Mouse (Mus musculus): ENCODE data around the gene Csnk1e. TPM values are rescaled to one million over a fixed set of nuclear protein-coding genes. Genes with fewer than 3 reads are reported as not detected.

Csnk1e gene
- polyA plus RNA-seq (2014; fragmentation: Nextera tagmentation; extraction: Ambion mirVana), result 192 and 213 TPM in 2 replicates

DNA sequence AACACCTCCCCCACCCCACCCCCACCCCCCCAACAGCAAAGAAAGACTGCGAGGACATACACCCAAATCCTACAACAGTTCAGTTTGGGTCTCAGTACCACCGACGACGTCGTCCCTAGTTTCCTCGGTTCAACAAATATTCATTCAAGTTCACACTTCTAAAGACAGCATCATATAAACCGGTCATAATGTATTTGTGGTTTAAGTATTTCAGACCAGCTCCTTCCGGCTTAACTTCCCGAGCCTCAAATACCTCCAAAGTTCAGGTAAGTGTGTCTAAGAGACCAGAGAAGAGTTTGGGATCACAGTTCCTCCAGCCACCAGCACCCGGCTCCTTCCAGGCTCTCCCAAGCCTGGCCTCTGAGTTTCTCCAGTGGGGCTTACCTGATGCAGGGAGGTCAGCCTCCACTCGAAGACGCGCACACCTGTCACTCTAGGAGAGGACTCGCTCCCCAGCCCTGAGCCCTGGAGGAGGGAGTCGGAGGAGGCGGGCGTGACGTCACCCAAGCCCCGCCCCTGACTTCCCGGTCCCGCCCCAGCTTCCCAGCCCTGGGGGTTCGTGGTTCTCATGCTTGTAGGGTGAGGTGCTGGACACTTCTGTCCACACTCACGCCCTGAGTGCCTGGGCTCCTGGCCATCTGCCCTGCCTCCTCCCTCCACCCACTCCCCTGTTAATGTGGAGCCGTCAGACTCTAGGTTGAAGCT, at the start of gene Csnk1e:
Gene Csnk1e, minus strand, starts transcription at position 461 of the 705 bp plus-strand sequence.
- H3K4me2 ChIP-seq (ENCODE audit: low read depth), result peak within 1 kb of the TSS; percentile 41
- no peaks in the 10 kb centered on the region for H3K9me3 ChIP-seq (ENCODE audit: control insufficient read depth, low read length)
- H3K27ac ChIP-seq (ENCODE audit: low read depth, low read length), result no peak within 1 kb of the TSS
- 4% methylated on average over 24 of the region's 24 CpGs for WGBS
- ATAC-seq (ENCODE audit: insufficient read depth, low FRiP score, low TSS enrichment) (peak; percentile 55; the same call in 1 of the 2 replicates), DNase-seq (ENCODE audit: low spot score) (peak; percentile 74)
- no peaks in the 10 kb centered on the region for H3K27me3 ChIP-seq (ENCODE audit: control insufficient read depth, insufficient read depth, low read length)
- H3K4me3 ChIP-seq (ENCODE audit: low read depth, low read length), result peak within 1 kb of the TSS; percentile 21; the same call in 1 of the 2 replicates
- no peaks in the 10 kb centered on the region for H3K36me3 ChIP-seq (ENCODE audit: control insufficient read depth, insufficient read depth, low read length)
- H3K9ac ChIP-seq (ENCODE audit: low read length), result peak within 1 kb of the TSS; percentile 27; the same call in 1 of the 2 replicates
- H3K4me1 ChIP-seq (ENCODE audit: control insufficient read depth, insufficient read depth, low read length), result 0 out of 2 replicates have a peak, but pooled peaks cover 4% of the 10 kb centered on the region

DNA sequence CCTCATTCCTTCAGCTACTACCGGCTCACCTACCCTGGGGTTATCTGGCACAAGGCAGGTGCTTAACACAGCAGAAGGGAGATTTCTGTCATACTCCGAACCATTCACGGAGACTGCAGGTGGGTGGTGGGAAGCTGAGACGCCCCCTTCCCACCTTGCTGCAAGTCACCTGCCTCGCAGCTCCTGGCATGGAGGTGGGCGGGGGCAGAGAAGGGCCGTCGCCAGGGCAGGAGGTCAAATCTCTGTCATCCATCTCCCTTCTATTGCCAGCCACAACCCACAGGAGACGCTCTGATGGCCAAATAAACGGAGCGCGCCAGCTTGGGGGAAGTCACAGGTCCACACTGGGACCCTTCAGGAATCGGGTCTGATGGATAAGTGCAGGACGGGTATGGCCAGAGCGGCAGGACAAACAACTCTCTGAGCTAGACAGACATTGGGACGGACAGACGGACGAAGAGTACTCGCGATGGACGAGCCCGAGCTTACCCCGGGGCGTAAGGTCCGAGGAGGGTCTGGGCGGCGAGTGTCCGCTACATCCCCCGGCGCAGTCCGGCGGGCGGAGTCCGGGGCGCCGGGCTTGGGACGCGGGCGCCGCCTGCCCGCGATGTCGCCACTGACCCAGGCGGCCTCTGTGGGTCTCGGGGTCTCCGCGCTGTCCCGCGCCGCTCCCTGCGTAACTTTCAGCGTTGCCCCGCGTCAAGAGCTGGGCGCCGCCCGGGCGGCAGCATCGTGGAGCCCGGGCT, 49.5 kb upstream of the Csnk1e start, which contains the start of gene Kcnj4:
Gene Kcnj4, minus strand, starts transcription at position 535 of the 746 bp plus-strand sequence.
- DNase-seq (ENCODE audit: low spot score) (no peak), ATAC-seq (ENCODE audit: insufficient read depth, low FRiP score, low TSS enrichment) (0 out of 2 replicates have a peak, but pooled peaks have one; percentile 40)

DNA sequence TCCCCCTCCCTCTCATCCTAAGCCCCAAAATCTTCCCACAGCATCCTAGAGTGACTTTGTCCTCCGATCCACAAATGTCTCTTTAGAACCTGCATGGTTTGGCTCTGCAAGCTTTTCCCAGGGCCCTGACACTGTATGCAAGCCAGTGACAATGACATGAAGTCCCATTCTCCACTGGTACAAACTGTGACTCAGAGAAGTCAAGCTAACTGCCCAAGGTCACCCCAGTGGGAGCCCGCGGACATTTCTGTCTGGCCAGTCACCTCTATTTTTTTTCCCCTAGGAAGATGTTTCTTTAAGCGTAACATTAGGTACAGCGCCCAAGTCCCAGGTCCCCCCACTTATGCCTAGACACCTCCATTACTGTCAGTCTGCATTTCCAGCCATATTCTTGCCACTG, 48.1 kb upstream of the Csnk1e start:
- no peak overlapping the region for H3K4me3 ChIP-seq (ENCODE audit: low read depth, low read length)
- no peaks in the 10 kb centered on the region for H3K9me3 ChIP-seq (ENCODE audit: control insufficient read depth, low read length)
- peaks cover 66% of the 10 kb centered on the region for H3K27me3 ChIP-seq (ENCODE audit: control insufficient read depth, insufficient read depth, low read length)
- H3K4me1 ChIP-seq (ENCODE audit: control insufficient read depth, insufficient read depth, low read length), result peaks cover 11% of the 10 kb centered on the region; the same call in 1 of the 2 replicates
- no peak overlapping the region for H3K27ac ChIP-seq (ENCODE audit: low read depth, low read length)
- no peak overlapping the region for H3K9ac ChIP-seq (ENCODE audit: low read length)
- WGBS, result 74% methylated on average over 5 of the region's 5 CpGs
- no peaks in the 10 kb centered on the region for H3K36me3 ChIP-seq (ENCODE audit: control insufficient read depth, insufficient read depth, low read length)
- H3K4me2 ChIP-seq (ENCODE audit: low read depth), result no peak overlapping the region
- ATAC-seq (ENCODE audit: insufficient read depth, low FRiP score, low TSS enrichment) (no peak), DNase-seq (ENCODE audit: low spot score) (no peak)

More for the DNA sequence above, 49.5 kb upstream of the Csnk1e start, which contains the start of gene Kcnj4:
- Histone ChIP-seq H3K4me3 (ENCODE audit: low read depth, low read length) (peak within 1 kb of the TSS; percentile 52), H3K9ac (ENCODE audit: low read length) (peak within 1 kb of the TSS; percentile 41), H3K27ac (ENCODE audit: low read depth, low read length) (no peak within 1 kb of the TSS), H3K4me1 (ENCODE audit: control insufficient read depth, insufficient read depth, low read length) (peaks cover 11% of the 10 kb centered on the region; the same call in 1 of the 2 replicates), H3K4me2 (ENCODE audit: low read depth) (peak within 1 kb of the TSS; percentile 99), H3K27me3 (ENCODE audit: control insufficient read depth, insufficient read depth, low read length) (peaks cover 70% of the 10 kb centered on the region), H3K9me3 (ENCODE audit: control insufficient read depth, low read length) (no peaks in the 10 kb centered on the region), H3K36me3 (ENCODE audit: control insufficient read depth, insufficient read depth, low read length) (no peaks in the 10 kb centered on the region)
- WGBS, result under 1% methylated on average over 57 of the region's 60 CpGs

DNA sequence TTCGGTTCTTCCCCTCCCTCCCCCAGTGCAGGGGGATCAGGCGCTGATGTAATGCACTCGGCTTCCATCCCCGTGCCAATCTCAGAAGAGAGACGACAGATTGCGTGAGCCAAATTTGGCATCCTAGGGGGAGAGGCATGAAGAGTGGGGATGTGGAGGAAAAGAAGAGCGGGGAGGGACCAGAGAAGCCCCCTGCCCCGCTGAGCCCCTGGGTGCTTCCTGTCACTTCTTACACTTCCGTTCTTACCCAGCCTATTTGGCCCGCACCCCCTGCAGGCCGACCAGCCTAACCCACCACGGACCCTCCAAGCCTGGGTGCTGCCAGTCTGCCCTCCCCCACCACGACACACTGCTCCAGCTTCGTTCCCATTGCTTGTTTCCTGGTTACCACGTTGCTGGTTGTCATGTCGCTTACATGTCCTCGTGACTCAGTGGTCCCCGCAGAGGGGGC, 47.5 kb upstream of the Csnk1e start:
- no peak overlapping the region for H3K4me3 ChIP-seq (ENCODE audit: low read depth, low read length)
- H3K27me3 ChIP-seq (ENCODE audit: control insufficient read depth, insufficient read depth, low read length), result peaks cover 60% of the 10 kb centered on the region
- peaks cover 11% of the 10 kb centered on the region; the same call in 1 of the 2 replicates for H3K4me1 ChIP-seq (ENCODE audit: control insufficient read depth, insufficient read depth, low read length)
- H3K9me3 ChIP-seq (ENCODE audit: control insufficient read depth, low read length), result no peaks in the 10 kb centered on the region
- ATAC-seq (ENCODE audit: insufficient read depth, low FRiP score, low TSS enrichment) (no peak), DNase-seq (ENCODE audit: low spot score) (no peak)
- H3K36me3 ChIP-seq (ENCODE audit: control insufficient read depth, insufficient read depth, low read length), result no peaks in the 10 kb centered on the region
- WGBS, result 23% methylated on average over 18 of the region's 18 CpGs
- no peak overlapping the region for H3K9ac ChIP-seq (ENCODE audit: low read length)
- no peak overlapping the region for H3K27ac ChIP-seq (ENCODE audit: low read depth, low read length)
- no peak overlapping the region for H3K4me2 ChIP-seq (ENCODE audit: low read depth)

DNA sequence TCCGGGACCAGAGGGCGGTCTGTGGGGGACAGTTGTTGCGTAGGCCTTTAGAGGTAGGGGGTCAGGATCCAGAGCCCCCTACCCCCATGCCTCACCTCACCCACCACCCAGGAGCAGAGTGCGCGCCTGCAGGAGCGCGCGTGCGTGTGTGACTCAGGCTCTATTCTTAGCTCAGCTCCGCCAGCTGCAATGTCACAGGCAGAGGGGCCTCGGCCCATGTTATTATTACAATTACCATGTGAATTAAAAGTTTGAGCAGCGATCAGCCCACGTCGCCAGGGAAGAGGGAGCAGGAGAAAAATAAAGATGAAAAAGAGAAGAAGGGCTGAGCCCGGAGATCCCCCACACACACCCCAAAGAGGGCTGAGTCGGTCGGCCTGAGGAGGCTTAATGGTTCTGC, 44.7 kb upstream of the Csnk1e start:
- Histone ChIP-seq H3K27me3 (ENCODE audit: control insufficient read depth, insufficient read depth, low read length) (peaks cover 36% of the 10 kb centered on the region), H3K4me1 (ENCODE audit: control insufficient read depth, insufficient read depth, low read length) (peaks cover 6% of the 10 kb centered on the region; the same call in 1 of the 2 replicates), H3K4me3 (ENCODE audit: low read depth, low read length) (no peak overlapping the region), H3K27ac (ENCODE audit: low read depth, low read length) (no peak overlapping the region), H3K9ac (ENCODE audit: low read length) (no peak overlapping the region), H3K9me3 (ENCODE audit: control insufficient read depth, low read length) (no peaks in the 10 kb centered on the region), H3K4me2 (ENCODE audit: low read depth) (no peak overlapping the region), H3K36me3 (ENCODE audit: control insufficient read depth, insufficient read depth, low read length) (no peaks in the 10 kb centered on the region)
- no peak for ATAC-seq (ENCODE audit: insufficient read depth, low FRiP score, low TSS enrichment)
- DNase-seq (ENCODE audit: low spot score), result no peak
- WGBS, result 77% methylated on average over 17 of the region's 17 CpGs

DNA sequence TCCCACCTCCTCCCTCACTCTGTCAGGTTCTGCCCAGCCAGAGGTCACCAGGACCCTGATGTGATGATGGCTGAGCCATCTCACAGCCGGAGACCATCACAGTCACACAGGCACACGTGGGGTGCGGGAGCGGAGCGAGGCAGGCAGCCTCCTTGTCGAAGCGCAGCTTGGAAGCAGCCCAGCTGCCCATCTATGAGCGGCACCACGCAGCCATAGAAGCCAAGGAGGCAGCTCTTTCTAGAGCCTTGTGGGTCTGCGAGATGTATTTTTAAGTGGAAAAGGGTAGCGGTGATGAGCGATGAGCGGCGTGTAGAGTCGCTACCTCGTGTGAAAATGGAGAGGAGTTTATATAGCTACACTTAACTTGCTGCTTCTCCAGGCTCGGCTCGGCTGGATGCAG, 38.2 kb upstream of the Csnk1e start:
- Histone ChIP-seq H3K4me1 (ENCODE audit: control insufficient read depth, insufficient read depth, low read length) (no peaks in the 10 kb centered on the region), H3K4me2 (ENCODE audit: low read depth) (no peak overlapping the region), H3K9ac (ENCODE audit: low read length) (no peak overlapping the region), H3K27me3 (ENCODE audit: control insufficient read depth, insufficient read depth, low read length) (no peaks in the 10 kb centered on the region; the same call in 1 of the 2 replicates), H3K36me3 (ENCODE audit: control insufficient read depth, insufficient read depth, low read length) (no peaks in the 10 kb centered on the region), H3K27ac (ENCODE audit: low read depth, low read length) (no peak overlapping the region), H3K9me3 (ENCODE audit: control insufficient read depth, low read length) (no peaks in the 10 kb centered on the region), H3K4me3 (ENCODE audit: low read depth, low read length) (no peak overlapping the region)
- 50% methylated on average over 18 of the region's 18 CpGs for WGBS
- ATAC-seq (ENCODE audit: insufficient read depth, low FRiP score, low TSS enrichment), result no peak
- no peak for DNase-seq (ENCODE audit: low spot score)

DNA sequence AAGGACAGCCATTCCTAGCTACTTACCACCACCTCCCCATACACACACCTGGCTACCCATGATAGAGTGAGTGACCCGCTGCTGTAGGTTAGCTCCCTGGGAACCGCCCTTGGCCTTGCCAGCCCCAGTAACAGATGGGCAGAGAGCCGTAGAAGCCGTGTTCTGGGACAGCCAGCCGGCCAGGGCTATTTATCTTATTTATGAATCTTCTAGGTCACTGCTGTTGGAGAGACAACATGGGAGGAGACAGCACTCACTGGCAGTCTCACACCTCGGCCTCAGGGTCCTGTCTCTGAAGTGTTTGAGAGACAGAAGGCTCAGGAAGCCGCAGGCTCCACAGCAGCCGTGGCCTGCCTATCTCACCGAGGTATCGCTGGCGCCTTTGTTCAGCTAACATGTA, 34.1 kb upstream of the Csnk1e start:
- Histone ChIP-seq H3K4me3 (ENCODE audit: low read depth, low read length) (no peak overlapping the region), H3K27me3 (ENCODE audit: control insufficient read depth, insufficient read depth, low read length) (no peaks in the 10 kb centered on the region; the same call in 1 of the 2 replicates), H3K36me3 (ENCODE audit: control insufficient read depth, insufficient read depth, low read length) (no peaks in the 10 kb centered on the region), H3K27ac (ENCODE audit: low read depth, low read length) (no peak overlapping the region), H3K9ac (ENCODE audit: low read length) (no peak overlapping the region), H3K4me1 (ENCODE audit: control insufficient read depth, insufficient read depth, low read length) (no peaks in the 10 kb centered on the region), H3K9me3 (ENCODE audit: control insufficient read depth, low read length) (no peaks in the 10 kb centered on the region), H3K4me2 (ENCODE audit: low read depth) (no peak overlapping the region)
- ATAC-seq (ENCODE audit: insufficient read depth, low FRiP score, low TSS enrichment), result no peak
- no peak for DNase-seq (ENCODE audit: low spot score)
- 66% methylated on average over 11 of the region's 11 CpGs for WGBS

DNA sequence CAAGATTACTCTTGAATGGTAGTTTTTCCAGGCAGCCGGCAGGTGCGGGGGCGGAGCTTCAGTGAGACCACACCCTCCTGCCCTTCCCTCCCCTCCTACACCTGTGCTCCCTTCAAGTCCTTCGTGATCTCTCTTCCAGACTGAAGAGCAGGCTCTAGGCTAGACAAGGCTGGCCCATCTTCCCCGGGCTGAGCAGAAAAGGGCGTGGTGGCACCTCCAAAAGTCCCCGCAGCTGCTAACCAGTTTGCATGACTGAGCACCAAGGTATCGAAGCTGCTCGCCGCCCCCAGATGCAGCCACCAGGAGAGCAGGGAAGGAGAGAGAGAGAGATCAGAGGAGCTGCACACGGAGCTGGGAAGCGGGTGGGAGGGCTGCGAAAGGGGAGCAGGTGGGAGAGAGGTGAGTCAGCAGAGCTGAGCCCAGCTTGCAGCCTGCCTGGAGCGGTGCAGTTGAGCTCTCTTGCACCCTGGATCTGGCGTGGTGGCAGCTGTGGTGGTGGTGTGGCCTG, 25.9 kb upstream of the Csnk1e start:
- no peak for DNase-seq (ENCODE audit: low spot score)
- Histone ChIP-seq H3K9ac (ENCODE audit: low read length) (no peak overlapping the region), H3K36me3 (ENCODE audit: control insufficient read depth, insufficient read depth, low read length) (no peaks in the 10 kb centered on the region), H3K4me1 (ENCODE audit: control insufficient read depth, insufficient read depth, low read length) (no peaks in the 10 kb centered on the region), H3K4me3 (ENCODE audit: low read depth, low read length) (no peak overlapping the region), H3K9me3 (ENCODE audit: control insufficient read depth, low read length) (no peaks in the 10 kb centered on the region), H3K4me2 (ENCODE audit: low read depth) (no peak overlapping the region), H3K27ac (ENCODE audit: low read depth, low read length) (no peak overlapping the region), H3K27me3 (ENCODE audit: control insufficient read depth, insufficient read depth, low read length) (0 out of 2 replicates have a peak, but pooled peaks cover 3% of the 10 kb centered on the region)
- WGBS, result 8% methylated on average over 15 of the region's 15 CpGs
- no peak for ATAC-seq (ENCODE audit: insufficient read depth, low FRiP score, low TSS enrichment)

All from neural tube, embryonic 11.5 days (tissue).